Mouse (Mus musculus): ENCODE results near the gene Rpgrip1l.
A peak's percentile ranks its signal among the peaks of the same experiment; 100 is the strongest.

DNA sequence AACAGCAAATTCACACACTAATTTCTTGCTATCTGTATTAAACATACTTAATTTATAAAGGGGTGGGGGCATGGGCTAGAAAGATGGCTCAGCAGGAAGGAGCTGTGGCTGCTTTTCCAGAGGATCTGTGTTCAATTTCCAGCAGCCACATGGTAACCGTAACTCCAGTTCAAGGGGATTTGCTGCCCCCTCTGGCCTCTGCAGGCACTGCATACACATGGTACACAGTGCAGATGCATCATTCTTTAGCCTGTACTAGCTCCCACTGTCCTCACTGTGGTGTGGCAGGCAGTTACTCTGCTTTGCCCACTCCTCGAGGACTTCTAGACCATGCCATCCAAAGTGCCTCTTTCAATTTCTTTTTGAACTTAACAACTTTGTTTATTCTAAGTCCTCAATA is 36.7 kb downstream of the Rpgrip1l start:
- TF ChIP-seq CTCF (IDR thresholded peaks at IDR 0.05; ENCODE audit: low read depth, low read length) (peak; percentile 45; the same call in 1 of the 2 replicates), GATA1 (IDR thresholded peaks at IDR 0.05; ENCODE audit: borderline replicate concordance, low read length) (no peak), TAL1 (conservative IDR thresholded peaks at IDR 0.05; ENCODE audit: low read depth, low read length) (no peak), POLR2AphosphoS5 (IDR thresholded peaks at IDR 0.05; ENCODE audit: insufficient replicate concordance, low read depth, low read length) (no peak), GATA2 (IDR thresholded peaks at IDR 0.05; ENCODE audit: borderline replicate concordance, low read depth, low read length) (no peak)

Measured in G1E (cell line).